Mouse (Mus musculus): ENCODE measurements at regions not wholly inside any gene's neighbourhood (a gene's known extent, or its start where the extent isn't known, plus 50 kb on each side); places are given as distances from the start of the nearest gene placed in this dataset.

- H3K4me2 ChIP-seq (ENCODE audit: low read depth, low read length): no peak overlapping the region
- H3K9me3 ChIP-seq (ENCODE audit: control insufficient read depth, low read length): no peaks in the 10 kb centered on the region
- H3K9ac ChIP-seq (ENCODE audit: low read depth, low read length): no peak overlapping the region
- no peaks in the 10 kb centered on the region for H3K4me1 ChIP-seq (ENCODE audit: control insufficient read depth, insufficient read depth, low read length)
- H3K4me3 ChIP-seq (ENCODE audit: low read depth, low read length): no peak overlapping the region
- no peak for ATAC-seq (ENCODE audit: low read depth)
- no peak overlapping the region for H3K27ac ChIP-seq (replicated peaks; ENCODE audit: low read depth, low read length)
- no peaks in the 10 kb centered on the region for H3K36me3 ChIP-seq (ENCODE audit: control insufficient read depth, insufficient read depth, low read length)
- H3K27me3 ChIP-seq (replicated peaks; ENCODE audit: control insufficient read depth, insufficient read depth, low read length): no peaks in the 10 kb centered on the region
- DNase-seq (ENCODE audit: low spot score): no peak
These were observed 80.7 kb downstream of the Gm7361 start for GRCm38 (mm10) chr5:26338191-26338590.

GRCm38 (mm10) chr5:26339266-26339665 lies 81.8 kb downstream of the Gm7361 start:
- whole genome bisulfite sequencing: 100% methylated on average over 1 of the region's 1 CpGs
- Histone ChIP-seq H3K27me3 (replicated peaks; ENCODE audit: control insufficient read depth, insufficient read depth, low read length) (no peaks in the 10 kb centered on the region), H3K36me3 (ENCODE audit: control insufficient read depth, insufficient read depth, low read length) (no peaks in the 10 kb centered on the region), H3K9ac (ENCODE audit: low read depth, low read length) (no peak overlapping the region), H3K4me1 (ENCODE audit: control insufficient read depth, insufficient read depth, low read length) (no peaks in the 10 kb centered on the region), H3K9me3 (ENCODE audit: control insufficient read depth, low read length) (no peaks in the 10 kb centered on the region), H3K27ac (replicated peaks; ENCODE audit: low read depth, low read length) (no peak overlapping the region), H3K4me3 (ENCODE audit: low read depth, low read length) (no peak overlapping the region), H3K4me2 (ENCODE audit: low read depth, low read length) (no peak overlapping the region)
- DNase-seq (ENCODE audit: low spot score) (no peak), ATAC-seq (ENCODE audit: low read depth) (no peak)

- Histone ChIP-seq H3K4me1 (ENCODE audit: control insufficient read depth, insufficient read depth, low read length) (no peaks in the 10 kb centered on the region), H3K27ac (replicated peaks; ENCODE audit: low read depth, low read length) (no peak overlapping the region), H3K27me3 (replicated peaks; ENCODE audit: control insufficient read depth, insufficient read depth, low read length) (no peaks in the 10 kb centered on the region), H3K4me2 (ENCODE audit: low read depth, low read length) (no peak overlapping the region), H3K36me3 (ENCODE audit: control insufficient read depth, insufficient read depth, low read length) (no peaks in the 10 kb centered on the region), H3K4me3 (ENCODE audit: low read depth, low read length) (no peak overlapping the region), H3K9ac (ENCODE audit: low read depth, low read length) (no peak overlapping the region), H3K9me3 (ENCODE audit: control insufficient read depth, low read length) (no peaks in the 10 kb centered on the region)
- 90% methylated on average over 10 of the region's 10 CpGs for WGBS
- DNase-seq (ENCODE audit: low spot score): no peak
- no peak for ATAC-seq (ENCODE audit: low read depth)
These were observed 97.7 kb downstream of the Gm7361 start for GRCm38 (mm10) chr5:26355156-26355555.

GRCm38 (mm10) chr5:26359082-26359481 lies 101.6 kb downstream of the Gm7361 start:
- no peak for ATAC-seq (ENCODE audit: low read depth)
- 92% methylated on average over 3 of the region's 3 CpGs for WGBS
- H3K4me1 ChIP-seq (ENCODE audit: control insufficient read depth, insufficient read depth, low read length): no peaks in the 10 kb centered on the region

GRCm38 (mm10) chr5:26374175-26374984 lies 116.9 kb downstream of the Gm7361 start:
- H3K4me3 ChIP-seq (ENCODE audit: low read depth, low read length): no peak overlapping the region
- H3K9ac ChIP-seq (ENCODE audit: low read depth, low read length): no peak overlapping the region
- no peak overlapping the region for H3K27ac ChIP-seq (replicated peaks; ENCODE audit: low read depth, low read length)
- WGBS: 80% methylated on average over 10 of the region's 10 CpGs
- H3K4me2 ChIP-seq (ENCODE audit: low read depth, low read length): no peak overlapping the region
- DNase-seq (ENCODE audit: low spot score) (peak; percentile 31), ATAC-seq (ENCODE audit: low read depth) (no peak)
- H3K4me1 ChIP-seq (ENCODE audit: control insufficient read depth, insufficient read depth, low read length): no peaks in the 10 kb centered on the region
- H3K36me3 ChIP-seq (ENCODE audit: control insufficient read depth, insufficient read depth, low read length): no peaks in the 10 kb centered on the region
- H3K9me3 ChIP-seq (ENCODE audit: control insufficient read depth, low read length): no peaks in the 10 kb centered on the region
- H3K27me3 ChIP-seq (replicated peaks; ENCODE audit: control insufficient read depth, insufficient read depth, low read length): no peaks in the 10 kb centered on the region

More at GRCm38 (mm10) chr5:26359082-26359481, 101.6 kb downstream of the Gm7361 start:
- no peaks in the 10 kb centered on the region for H3K9me3 ChIP-seq (ENCODE audit: control insufficient read depth, low read length)
- H3K27me3 ChIP-seq (replicated peaks; ENCODE audit: control insufficient read depth, insufficient read depth, low read length): no peaks in the 10 kb centered on the region
- no peaks in the 10 kb centered on the region for H3K36me3 ChIP-seq (ENCODE audit: control insufficient read depth, insufficient read depth, low read length)
- H3K9ac ChIP-seq (ENCODE audit: low read depth, low read length): no peak overlapping the region
- H3K4me2 ChIP-seq (ENCODE audit: low read depth, low read length): no peak overlapping the region
- DNase-seq (ENCODE audit: low spot score): no peak
- H3K27ac ChIP-seq (replicated peaks; ENCODE audit: low read depth, low read length): no peak overlapping the region
- H3K4me3 ChIP-seq (ENCODE audit: low read depth, low read length): no peak overlapping the region

- H3K36me3 ChIP-seq (ENCODE audit: control insufficient read depth, insufficient read depth, low read length): no peaks in the 10 kb centered on the region
- no peaks in the 10 kb centered on the region for H3K4me1 ChIP-seq (ENCODE audit: control insufficient read depth, insufficient read depth, low read length)
- H3K4me2 ChIP-seq (ENCODE audit: low read depth, low read length): no peak overlapping the region
These were observed 149.7 kb downstream of the Gm7361 start for GRCm38 (mm10) chr5:26407088-26407672.

GRCm38 (mm10) chr5:26413185-26413584 lies 155.7 kb downstream of the Gm7361 start:
- H3K27me3 ChIP-seq (replicated peaks; ENCODE audit: control insufficient read depth, insufficient read depth, low read length): no peaks in the 10 kb centered on the region
- H3K27ac ChIP-seq (replicated peaks; ENCODE audit: low read depth, low read length): no peak overlapping the region
- ATAC-seq (ENCODE audit: low read depth): no peak
- no peaks in the 10 kb centered on the region for H3K36me3 ChIP-seq (ENCODE audit: control insufficient read depth, insufficient read depth, low read length)
- no peaks in the 10 kb centered on the region for H3K4me1 ChIP-seq (ENCODE audit: control insufficient read depth, insufficient read depth, low read length)
- no peak overlapping the region for H3K4me3 ChIP-seq (ENCODE audit: low read depth, low read length)
- H3K4me2 ChIP-seq (ENCODE audit: low read depth, low read length): no peak overlapping the region
- H3K9ac ChIP-seq (ENCODE audit: low read depth, low read length): no peak overlapping the region
- 35% methylated on average over 1 of the region's 1 CpGs for WGBS
- no peak for DNase-seq (ENCODE audit: low spot score)
- no peaks in the 10 kb centered on the region for H3K9me3 ChIP-seq (ENCODE audit: control insufficient read depth, low read length)

More at GRCm38 (mm10) chr5:26407088-26407672, 149.7 kb downstream of the Gm7361 start:
- H3K9ac ChIP-seq (ENCODE audit: low read depth, low read length): no peak overlapping the region
- no peaks in the 10 kb centered on the region for H3K9me3 ChIP-seq (ENCODE audit: control insufficient read depth, low read length)
- no peak overlapping the region for H3K4me3 ChIP-seq (ENCODE audit: low read depth, low read length)
- DNase-seq (ENCODE audit: low spot score): no peak
- no peaks in the 10 kb centered on the region for H3K27me3 ChIP-seq (replicated peaks; ENCODE audit: control insufficient read depth, insufficient read depth, low read length)
- H3K27ac ChIP-seq (replicated peaks; ENCODE audit: low read depth, low read length): no peak overlapping the region
- 81% methylated on average over 2 of the region's 2 CpGs for WGBS
- no peak for ATAC-seq (ENCODE audit: low read depth)

GRCm38 (mm10) chr5:26444331-26445200 lies 187.1 kb downstream of the Gm7361 start:
- H3K4me2 ChIP-seq (ENCODE audit: low read depth, low read length): no peak overlapping the region
- DNase-seq (ENCODE audit: low spot score) (no peak), ATAC-seq (ENCODE audit: low read depth) (no peak)
- H3K27ac ChIP-seq (replicated peaks; ENCODE audit: low read depth, low read length): no peak overlapping the region
- H3K4me1 ChIP-seq (ENCODE audit: control insufficient read depth, insufficient read depth, low read length): no peaks in the 10 kb centered on the region
- no peaks in the 10 kb centered on the region for H3K36me3 ChIP-seq (ENCODE audit: control insufficient read depth, insufficient read depth, low read length)
- 79% methylated on average over 4 of the region's 4 CpGs for WGBS
- H3K9ac ChIP-seq (ENCODE audit: low read depth, low read length): no peak overlapping the region
- no peaks in the 10 kb centered on the region for H3K27me3 ChIP-seq (replicated peaks; ENCODE audit: control insufficient read depth, insufficient read depth, low read length)
- no peak overlapping the region for H3K4me3 ChIP-seq (ENCODE audit: low read depth, low read length)
- H3K9me3 ChIP-seq (ENCODE audit: control insufficient read depth, low read length): no peaks in the 10 kb centered on the region

Measured in embryonic facial prominence, embryonic 14.5 days (tissue).